ENCODE assay signal across 8 mouse cellular contexts in genomic region chr1:179802610-179803512, GRCm38 (mm10). TPM values are rescaled to one million over a fixed set of nuclear protein-coding genes. Genes with fewer than 3 reads are reported as not detected.
DNase-seq lines count a peak whose midpoint lies in the region; ATAC-seq lines count a peak whose summit lies in the region.

Gene Gm10518, plus strand, starts transcription at chr1:179803376.

- no peaks in the 10 kb centered on the region for H3K9me3 ChIP-seq in lung, embryonic 16.5 days (ENCODE audit: control insufficient read depth, low read length)

- H3K27me3 ChIP-seq in lung, embryonic 16.5 days (ENCODE audit: control insufficient read depth, insufficient read depth, low read depth, low read length): no peaks in the 10 kb centered on the region

- peak within 1 kb of the TSS; percentile 88 for H3K4me2 ChIP-seq in lung, embryonic 16.5 days (ENCODE audit: low read depth, low read length)

- ATAC-seq in frontal cortex, adult (ENCODE audit: low TSS enrichment): peak; percentile 42
- ATAC-seq in lung, embryonic 16.5 days (ENCODE audit: low read depth): peak; percentile 57
- no peak for ATAC-seq in megakaryocyte-erythroid progenitor cell, adult 5-6 weeks (replicated peaks; ENCODE audit: low FRiP score, low TSS enrichment, poor library complexity, severe bottlenecking)

- H3K36me3 ChIP-seq in lung, embryonic 16.5 days (ENCODE audit: control insufficient read depth, insufficient read depth, low read length): peaks cover 5% of the 10 kb centered on the region; the same call in 1 of the 2 replicates

- H3K9ac ChIP-seq in lung, embryonic 16.5 days (ENCODE audit: low read length): peak within 1 kb of the TSS; percentile 96

- H3K27ac ChIP-seq in lung, embryonic 16.5 days (ENCODE audit: low read length): peak within 1 kb of the TSS; percentile 99

- under 1% methylated on average over 88 of the region's 94 CpGs for whole genome bisulfite sequencing in lung, embryonic 16.5 days

- H3K4me3 ChIP-seq in lung, embryonic 16.5 days (ENCODE audit: low read length): peak within 1 kb of the TSS; percentile 88

- peaks cover 20% of the 10 kb centered on the region for H3K4me1 ChIP-seq in lung, embryonic 16.5 days (replicated peaks; ENCODE audit: control insufficient read depth, insufficient read depth, low read length)

- peak; percentile 72 for DNase-seq in R1 (ENCODE audit: low read depth, low spot score)
- peak; percentile 79 for DNase-seq in cerebellum, adult 9-11 months
- peak; percentile 67 for DNase-seq in heart, postnatal 4 days
- peak; percentile 5 to 33 for DNase-seq in layer of hippocampus, postnatal 14 days (ENCODE audit: low spot score in 2 of 2)
- peak; percentile 59 for DNase-seq in retina, embryonic 14.5 days (ENCODE audit: low spot score)

RNA-seq across cellular contexts. Expression of gene Gm10518, which starts in this region (rescaled TPM):
- not detected for total RNA-seq in heart, postnatal 4 days (2021)
- total RNA-seq in layer of hippocampus, postnatal 14 days (2021): not detected
- not detected in 2 replicates for polyA plus RNA-seq in lung, embryonic 16.5 days (2015; fragmentation: Nextera tagmentation; extraction: Ambion mirVana)
- 0.94 TPM in 1 of 2 replicates, not detected in the other for total RNA-seq in megakaryocyte-erythroid progenitor cell, adult 5-6 weeks (2014; fragmentation: Nextera tagmentation)
- 0.09 and 1.9 TPM in 2 replicates for total RNA-seq in megakaryocyte-erythroid progenitor cell, adult 5-6 weeks (2017)

Comparison
In these comparisons a context has a peak if more than half of its experiments do, and no peak if none do; other contexts are left out.
1. Peak in DNase-seq in heart, postnatal 4 days; RNA of the gene not detected or under 1 TPM.
2. Peak in DNase-seq in layer of hippocampus, postnatal 14 days; RNA of the gene not detected or under 1 TPM.
3. Peak in ATAC-seq, H3K4me3 ChIP-seq, H3K27ac ChIP-seq, H3K9ac ChIP-seq and H3K4me2 ChIP-seq in lung, embryonic 16.5 days; RNA of the gene not detected or under 1 TPM.
4. DNase-seq: peak in every context shown above with its lines; median percentile 79 in cerebellum, adult 9-11 months; 72 in R1; 67 in heart, postnatal 4 days; 59 in retina, embryonic 14.5 days; 19 in layer of hippocampus, postnatal 14 days.